Mouse (Mus musculus): ENCODE measurements around the gene Ddx25. TPM values are rescaled to one million over a fixed set of nuclear protein-coding genes. Genes with fewer than 3 reads are reported as not detected.

Gene Ddx25
- polyA plus RNA-seq, 1 experiment from 2014 or later = 2.5 TPM

GRCm38 (mm10) chr9:35495471-35495870 is 62.9 kb downstream of the Ddx25 start:
- Histone ChIP-seq H3K9ac (ENCODE audit: low read depth, low read length) (no peak overlapping the region), H3K27me3 (ENCODE audit: control insufficient read depth, insufficient read depth, low read length) (no peaks in the 10 kb centered on the region), H3K4me1 (ENCODE audit: control insufficient read depth, insufficient read depth, low read length) (no peaks in the 10 kb centered on the region; the same call in 1 of the 2 replicates), H3K27ac (ENCODE audit: low read depth, low read length) (no peak overlapping the region), H3K4me3 (ENCODE audit: low read depth, low read length) (no peak overlapping the region), H3K4me2 (no peak overlapping the region), H3K36me3 (ENCODE audit: control insufficient read depth, insufficient read depth, low read length) (peaks cover 3% of the 10 kb centered on the region; the same call in 1 of the 2 replicates), H3K9me3 (replicated peaks; ENCODE audit: control insufficient read depth, low read length) (no peaks in the 10 kb centered on the region)
- ATAC-seq (replicated peaks; ENCODE audit: insufficient number of reproducible peaks, low FRiP score, low TSS enrichment) = no peak
- WGBS (ENCODE audit: insufficient replicate concordance) = 65% methylated on average over 3 of the region's 3 CpGs

GRCm38 (mm10) chr9:35494937-35495336 is 63.4 kb downstream of the Ddx25 start:
- Histone ChIP-seq H3K27me3 (ENCODE audit: control insufficient read depth, insufficient read depth, low read length) (no peaks in the 10 kb centered on the region), H3K4me2 (no peak overlapping the region), H3K9ac (ENCODE audit: low read depth, low read length) (no peak overlapping the region), H3K36me3 (ENCODE audit: control insufficient read depth, insufficient read depth, low read length) (peaks cover 3% of the 10 kb centered on the region; the same call in 1 of the 2 replicates), H3K4me1 (ENCODE audit: control insufficient read depth, insufficient read depth, low read length) (no peaks in the 10 kb centered on the region; the same call in 1 of the 2 replicates), H3K4me3 (ENCODE audit: low read depth, low read length) (no peak overlapping the region), H3K9me3 (replicated peaks; ENCODE audit: control insufficient read depth, low read length) (no peaks in the 10 kb centered on the region), H3K27ac (ENCODE audit: low read depth, low read length) (no peak overlapping the region)
- ATAC-seq (replicated peaks; ENCODE audit: insufficient number of reproducible peaks, low FRiP score, low TSS enrichment) = no peak
- WGBS (ENCODE audit: insufficient replicate concordance) = 40% methylated on average over 4 of the region's 4 CpGs

GRCm38 (mm10) chr9:35493733-35494092 is 64.6 kb downstream of the Ddx25 start:
- Histone ChIP-seq H3K4me2 (no peak overlapping the region), H3K27me3 (ENCODE audit: control insufficient read depth, insufficient read depth, low read length) (no peaks in the 10 kb centered on the region), H3K9ac (ENCODE audit: low read depth, low read length) (no peak overlapping the region), H3K4me1 (ENCODE audit: control insufficient read depth, insufficient read depth, low read length) (no peaks in the 10 kb centered on the region; the same call in 1 of the 2 replicates), H3K9me3 (replicated peaks; ENCODE audit: control insufficient read depth, low read length) (no peaks in the 10 kb centered on the region), H3K27ac (ENCODE audit: low read depth, low read length) (no peak overlapping the region), H3K36me3 (ENCODE audit: control insufficient read depth, insufficient read depth, low read length) (peaks cover 3% of the 10 kb centered on the region; the same call in 1 of the 2 replicates), H3K4me3 (ENCODE audit: low read depth, low read length) (no peak overlapping the region)
- WGBS (ENCODE audit: insufficient replicate concordance) = 72% methylated on average over 4 of the region's 4 CpGs
- ATAC-seq (replicated peaks; ENCODE audit: insufficient number of reproducible peaks, low FRiP score, low TSS enrichment) = no peak

DNA sequence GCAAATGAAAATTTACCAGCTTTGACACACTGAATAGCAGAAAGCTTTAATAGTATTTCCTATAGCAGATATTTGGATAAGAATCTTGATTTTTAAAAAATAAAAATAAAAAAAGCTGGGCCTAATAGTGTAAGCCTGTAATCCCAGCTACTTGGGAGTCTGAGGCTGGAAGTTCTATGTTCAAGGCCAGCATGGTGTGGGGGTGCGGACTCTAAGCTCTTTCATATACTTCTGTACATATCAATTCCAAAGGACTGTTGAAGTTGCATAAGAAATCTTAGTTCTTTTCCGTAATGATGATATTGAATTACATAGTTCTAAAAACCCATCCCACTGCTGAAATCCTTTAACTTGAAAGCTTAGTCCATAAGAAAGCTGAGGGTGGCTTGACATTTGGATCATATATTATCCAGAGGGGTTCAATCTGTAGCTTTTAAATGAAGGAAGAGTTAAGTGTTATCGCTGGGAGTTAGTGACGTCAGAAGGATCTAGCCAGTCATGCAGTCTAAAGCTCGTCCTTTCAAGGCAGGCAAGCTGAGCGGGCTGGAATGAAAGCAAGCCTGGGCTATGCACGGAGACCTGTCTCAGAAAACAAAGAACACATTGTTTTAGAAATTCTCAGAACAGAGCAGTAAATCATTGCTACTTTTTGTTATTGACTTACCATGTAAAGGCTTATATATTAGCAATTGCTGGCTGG is 65.1 kb downstream of the Ddx25 start:
- Histone ChIP-seq H3K9me3 (replicated peaks; ENCODE audit: control insufficient read depth, low read length) (no peaks in the 10 kb centered on the region), H3K36me3 (ENCODE audit: control insufficient read depth, insufficient read depth, low read length) (peaks cover 5% of the 10 kb centered on the region; the same call in 1 of the 2 replicates), H3K27me3 (ENCODE audit: control insufficient read depth, insufficient read depth, low read length) (no peaks in the 10 kb centered on the region), H3K4me2 (no peak overlapping the region), H3K27ac (ENCODE audit: low read depth, low read length) (no peak overlapping the region), H3K4me1 (ENCODE audit: control insufficient read depth, insufficient read depth, low read length) (no peaks in the 10 kb centered on the region; the same call in 1 of the 2 replicates), H3K9ac (ENCODE audit: low read depth, low read length) (no peak overlapping the region), H3K4me3 (ENCODE audit: low read depth, low read length) (no peak overlapping the region)
- 72% methylated on average over 7 of the region's 7 CpGs for WGBS (ENCODE audit: insufficient replicate concordance)
- ATAC-seq (replicated peaks; ENCODE audit: insufficient number of reproducible peaks, low FRiP score, low TSS enrichment) = no peak

DNA sequence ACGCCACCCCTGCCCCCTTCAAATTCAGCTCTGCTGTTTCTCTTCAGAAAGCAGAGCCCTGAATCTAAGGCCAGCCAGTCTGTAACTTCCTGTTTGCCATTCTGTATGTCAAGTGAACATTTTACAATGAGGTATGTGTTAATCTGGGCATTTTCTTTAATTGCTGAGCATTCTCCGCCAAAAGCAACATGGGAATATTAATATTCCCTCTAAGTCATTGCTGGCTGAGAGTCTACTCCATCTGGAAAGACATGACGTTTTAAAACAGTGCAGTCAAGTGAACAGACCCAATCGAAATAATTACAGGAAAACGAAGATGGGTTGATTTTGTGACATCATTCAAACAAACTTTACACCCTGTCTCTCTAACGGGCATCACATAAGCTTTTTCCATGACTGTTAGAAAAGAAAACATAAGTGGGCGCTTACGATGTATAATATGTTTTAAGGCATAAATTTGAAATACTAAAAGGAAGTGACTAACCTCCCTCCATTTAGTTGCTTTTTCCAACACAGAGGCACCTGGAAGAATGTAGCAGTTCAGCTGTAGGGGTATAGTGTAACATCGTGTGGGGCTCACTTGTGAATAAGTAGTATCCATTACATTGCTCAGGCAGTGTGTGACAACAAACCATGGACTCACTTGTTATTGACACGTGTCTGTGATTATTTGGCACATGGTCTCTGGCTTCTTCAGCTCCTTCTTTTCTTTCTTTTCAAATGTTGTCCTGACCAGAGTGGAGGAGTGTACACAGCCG is 67.0 kb downstream of the Ddx25 start:
- no peak for ATAC-seq (replicated peaks; ENCODE audit: insufficient number of reproducible peaks, low FRiP score, low TSS enrichment)
- peaks cover 12% of the 10 kb centered on the region for H3K36me3 ChIP-seq (ENCODE audit: control insufficient read depth, insufficient read depth, low read length)
- H3K27ac ChIP-seq (ENCODE audit: low read depth, low read length) = no peak overlapping the region
- no peaks in the 10 kb centered on the region; the same call in 1 of the 2 replicates for H3K4me1 ChIP-seq (ENCODE audit: control insufficient read depth, insufficient read depth, low read length)
- no peak overlapping the region for H3K4me2 ChIP-seq
- no peak overlapping the region for H3K9ac ChIP-seq (ENCODE audit: low read depth, low read length)
- WGBS (ENCODE audit: insufficient replicate concordance) = 82% methylated on average over 11 of the region's 11 CpGs
- H3K4me3 ChIP-seq (ENCODE audit: low read depth, low read length) = no peak overlapping the region
- H3K9me3 ChIP-seq (replicated peaks; ENCODE audit: control insufficient read depth, low read length) = no peaks in the 10 kb centered on the region
- no peaks in the 10 kb centered on the region for H3K27me3 ChIP-seq (ENCODE audit: control insufficient read depth, insufficient read depth, low read length)

DNA sequence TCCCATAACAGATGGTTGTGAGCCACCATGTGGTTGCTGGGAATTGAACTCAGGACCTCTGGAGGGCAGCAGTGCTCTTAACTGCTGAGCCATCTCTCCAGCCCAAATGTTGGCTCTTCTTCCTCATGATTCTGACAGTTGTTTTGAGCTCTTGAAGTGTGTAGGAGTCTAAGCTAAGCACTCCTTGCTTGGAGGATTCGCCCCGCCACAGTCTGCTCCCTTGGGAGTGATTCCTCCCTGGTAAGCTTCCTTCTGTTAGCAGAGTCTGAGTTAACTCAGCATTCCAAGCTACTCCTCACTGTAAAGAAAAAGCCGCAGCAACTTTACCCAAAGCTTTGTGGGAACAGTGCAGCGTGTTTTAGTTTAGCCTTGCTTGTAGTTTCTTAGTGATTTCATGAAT is 69.8 kb downstream of the Ddx25 start:
- no peaks in the 10 kb centered on the region for H3K4me1 ChIP-seq (ENCODE audit: control insufficient read depth, insufficient read depth, low read length)
- peaks cover 14% of the 10 kb centered on the region for H3K36me3 ChIP-seq (ENCODE audit: control insufficient read depth, insufficient read depth, low read length)
- no peak for ATAC-seq (replicated peaks; ENCODE audit: insufficient number of reproducible peaks, low FRiP score, low TSS enrichment)
- H3K27me3 ChIP-seq (ENCODE audit: control insufficient read depth, insufficient read depth, low read length) = no peaks in the 10 kb centered on the region
- H3K27ac ChIP-seq (ENCODE audit: low read depth, low read length) = no peak overlapping the region
- H3K4me3 ChIP-seq (ENCODE audit: low read depth, low read length) = no peak overlapping the region
- H3K9me3 ChIP-seq (replicated peaks; ENCODE audit: control insufficient read depth, low read length) = no peaks in the 10 kb centered on the region
- H3K4me2 ChIP-seq = no peak overlapping the region
- WGBS (ENCODE audit: insufficient replicate concordance) = 84% methylated on average over 4 of the region's 4 CpGs
- no peak overlapping the region for H3K9ac ChIP-seq (ENCODE audit: low read depth, low read length)

Other genes starting within 250 kb of the Ddx25 start
- gene Cdon, start 137.4 kb downstream of the Ddx25 start, polyA plus RNA-seq (2014; fragmentation: Nextera tagmentation; extraction: Ambion mirVana) = 4.4 and 6.1 TPM in 2 replicates
- gene Gm1113, start 40.3 kb downstream of the Ddx25 start, polyA plus RNA-seq (2014; fragmentation: Nextera tagmentation; extraction: Ambion mirVana) = not detected in 2 replicates
- gene Pus3, start 67 bp upstream of the Ddx25 start, polyA plus RNA-seq (2014; fragmentation: Nextera tagmentation; extraction: Ambion mirVana) = 16.8 and 17.6 TPM in 2 replicates
- 0.46 and 0.73 TPM in 2 replicates for gene Pate2, start 11.8 kb upstream of the Ddx25 start, polyA plus RNA-seq (2014; fragmentation: Nextera tagmentation; extraction: Ambion mirVana)
- 15.4 and 16.0 TPM in 2 replicates for gene Hyls1, start 11.9 kb upstream of the Ddx25 start, polyA plus RNA-seq (2014; fragmentation: Nextera tagmentation; extraction: Ambion mirVana)
- gene Pate4, start 53.4 kb upstream of the Ddx25 start, polyA plus RNA-seq (2014; fragmentation: Nextera tagmentation; extraction: Ambion mirVana) = not detected in 2 replicates
- gene Pate3, start 89.7 kb upstream of the Ddx25 start, polyA plus RNA-seq (2014; fragmentation: Nextera tagmentation; extraction: Ambion mirVana) = not detected in 2 replicates
- not detected in 2 replicates for gene Pate1, start 128.9 kb upstream of the Ddx25 start, polyA plus RNA-seq (2014; fragmentation: Nextera tagmentation; extraction: Ambion mirVana)
- gene Gm17677, start 182.5 kb upstream of the Ddx25 start, polyA plus RNA-seq (2014; fragmentation: Nextera tagmentation; extraction: Ambion mirVana) = not detected in 2 replicates
- not detected in 2 replicates for gene Gm17727, start 219.6 kb upstream of the Ddx25 start, polyA plus RNA-seq (2014; fragmentation: Nextera tagmentation; extraction: Ambion mirVana)
- not detected in 2 replicates for gene Gm27235, start 231.6 kb upstream of the Ddx25 start, polyA plus RNA-seq (2014; fragmentation: Nextera tagmentation; extraction: Ambion mirVana)
- gene D730048I06Rik, start 231.6 kb upstream of the Ddx25 start, polyA plus RNA-seq (2014; fragmentation: Nextera tagmentation; extraction: Ambion mirVana) = not detected in 2 replicates